Mouse (Mus musculus): ENCODE measurements around the gene Dpp6. TPM values are rescaled to one million over a fixed set of nuclear protein-coding genes. Genes with fewer than 3 reads are reported as not detected.

Gene Dpp6
- polyA plus RNA-seq, 1 experiment, result 0.64 TPM

DNA sequence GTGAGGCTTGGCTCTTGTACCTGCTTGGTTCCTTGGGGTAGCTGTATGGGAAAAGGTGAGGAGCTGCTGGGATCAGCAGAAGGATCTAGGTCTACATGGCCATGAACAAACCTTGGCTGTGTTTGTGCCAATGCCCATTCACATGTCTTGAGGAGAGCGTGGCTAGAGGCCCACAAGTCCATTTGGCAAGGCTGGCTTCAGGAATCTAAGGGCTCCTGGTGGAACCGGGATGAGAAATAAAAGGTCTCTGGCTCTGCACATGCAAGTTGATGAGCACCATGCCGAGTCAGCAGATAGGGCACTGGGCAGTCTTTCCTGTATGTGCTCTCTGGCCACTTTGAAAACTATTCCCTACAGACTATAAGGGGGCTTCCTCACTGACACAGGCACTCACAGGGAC, 441.6 kb downstream of the Dpp6 start:
- DNase-seq (ENCODE audit: low read depth, low spot score), result no peak
- WGBS, result 74% methylated on average over 3 of the region's 3 CpGs

DNA sequence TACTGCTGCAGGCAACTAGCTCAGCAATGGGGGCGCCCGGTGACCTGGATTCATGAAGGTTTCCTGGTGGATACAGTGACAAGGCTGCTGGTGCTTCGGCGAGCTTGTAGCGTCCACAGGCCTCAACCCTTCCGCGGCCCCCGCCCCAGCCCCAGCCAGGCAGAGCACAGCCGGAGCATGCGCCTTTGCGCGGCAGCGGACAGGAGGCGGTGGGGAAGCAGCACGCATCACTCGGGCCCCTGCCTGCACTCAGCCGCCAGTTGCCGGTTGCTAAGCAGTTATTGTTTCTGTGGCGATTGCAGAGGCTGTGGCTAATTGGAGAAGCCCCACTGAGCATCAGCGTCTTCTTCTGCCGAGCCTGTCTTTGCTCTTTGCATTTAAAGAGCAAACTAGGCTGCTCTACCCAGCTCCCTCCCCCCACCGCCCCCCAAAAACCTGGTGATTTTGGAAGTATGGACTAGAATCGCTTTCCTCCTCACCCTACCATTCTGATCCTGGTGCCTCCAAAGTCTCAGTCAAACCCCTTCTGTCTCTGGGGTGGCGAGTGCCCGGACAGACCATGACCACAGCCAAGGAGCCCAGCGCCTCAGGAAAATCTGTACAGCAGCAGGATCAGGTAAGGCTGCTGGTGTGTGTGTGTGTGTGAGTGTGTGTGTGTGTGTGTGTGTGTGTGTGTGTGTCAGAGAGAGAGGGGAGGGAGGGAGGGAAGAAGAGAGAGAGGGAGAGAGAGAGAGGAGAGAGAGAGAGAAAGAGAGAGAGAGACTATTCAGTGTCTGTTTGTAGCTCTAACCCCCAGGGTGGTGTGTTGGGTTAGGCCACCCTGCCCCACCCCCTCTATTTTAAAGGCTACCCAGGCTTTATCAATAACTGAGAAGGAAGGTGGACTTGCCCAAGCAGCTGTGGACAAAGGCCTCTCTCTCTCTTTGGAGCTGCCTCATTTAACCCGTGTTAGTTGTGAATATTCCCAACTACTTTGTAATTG, 445.0 kb downstream of the Dpp6 start:
- WGBS, result 14% methylated on average over 27 of the region's 27 CpGs
- DNase-seq (ENCODE audit: low read depth, low spot score), result no peak

DNA sequence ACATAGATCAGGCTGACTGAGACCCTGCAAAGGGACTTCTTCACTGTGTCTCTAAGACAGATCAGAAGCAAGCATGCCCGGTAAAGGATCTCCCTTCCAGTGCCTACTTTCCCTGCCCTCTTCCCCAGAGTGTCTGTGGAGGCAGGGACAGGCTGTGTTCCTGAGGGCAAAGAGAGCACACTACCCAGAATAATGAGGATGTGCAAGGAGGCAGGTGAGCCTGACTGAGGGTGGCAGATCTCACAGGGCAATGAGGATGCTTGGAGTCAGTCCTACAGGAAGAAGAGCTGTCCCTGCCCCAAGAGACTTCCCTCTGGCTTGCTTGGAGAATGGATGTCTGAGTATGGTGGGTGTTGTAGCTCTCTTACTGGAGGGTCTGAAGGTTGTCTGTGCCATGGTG, 445.7 kb downstream of the Dpp6 start:
- DNase-seq (ENCODE audit: low read depth, low spot score), result no peak
- WGBS, result 67% methylated on average over 1 of the region's 1 CpGs

DNA sequence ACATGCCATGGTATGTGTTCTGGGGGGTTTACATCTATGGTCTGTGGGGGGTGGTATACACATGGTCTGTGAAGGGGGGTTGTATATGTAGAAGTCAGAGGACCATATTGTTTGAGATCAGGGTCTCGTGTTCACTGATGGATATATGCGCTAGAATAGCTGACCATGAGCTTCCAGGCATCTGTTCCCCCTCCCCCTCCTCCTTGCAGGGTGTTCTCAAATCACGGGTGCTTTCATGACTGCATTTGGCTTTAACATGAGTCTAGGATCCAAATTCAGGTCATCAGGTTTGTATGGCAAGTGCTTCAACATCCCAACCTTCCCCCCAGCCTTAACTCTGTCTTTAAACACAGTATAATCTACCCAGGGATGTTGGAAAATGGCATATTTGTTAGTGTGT, 448.3 kb downstream of the Dpp6 start:
- no peak for DNase-seq (ENCODE audit: low read depth, low spot score)
- WGBS, result 72% methylated on average over 3 of the region's 3 CpGs

DNA sequence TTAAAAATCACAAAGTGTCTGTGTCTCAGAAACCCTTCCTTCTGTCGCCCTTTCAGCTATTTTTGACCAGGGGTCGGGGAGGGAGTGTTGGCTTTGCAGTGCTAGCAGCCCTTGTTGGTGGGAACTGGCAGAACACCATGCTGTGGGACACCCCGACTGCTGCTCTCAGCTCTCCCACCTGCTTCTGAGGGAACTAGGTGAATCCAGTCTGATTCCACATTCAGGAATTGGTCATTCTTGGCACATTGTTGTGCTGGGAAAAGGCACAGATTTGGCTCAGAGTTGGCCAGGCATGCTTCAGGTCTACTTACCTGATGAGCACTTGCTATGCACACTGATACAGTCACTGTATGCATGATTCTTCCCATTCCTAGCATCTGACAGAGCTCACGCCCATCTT, 454.3 kb downstream of the Dpp6 start:
- WGBS, result 59% methylated on average over 4 of the region's 4 CpGs
- DNase-seq (ENCODE audit: low read depth, low spot score), result no peak

DNA sequence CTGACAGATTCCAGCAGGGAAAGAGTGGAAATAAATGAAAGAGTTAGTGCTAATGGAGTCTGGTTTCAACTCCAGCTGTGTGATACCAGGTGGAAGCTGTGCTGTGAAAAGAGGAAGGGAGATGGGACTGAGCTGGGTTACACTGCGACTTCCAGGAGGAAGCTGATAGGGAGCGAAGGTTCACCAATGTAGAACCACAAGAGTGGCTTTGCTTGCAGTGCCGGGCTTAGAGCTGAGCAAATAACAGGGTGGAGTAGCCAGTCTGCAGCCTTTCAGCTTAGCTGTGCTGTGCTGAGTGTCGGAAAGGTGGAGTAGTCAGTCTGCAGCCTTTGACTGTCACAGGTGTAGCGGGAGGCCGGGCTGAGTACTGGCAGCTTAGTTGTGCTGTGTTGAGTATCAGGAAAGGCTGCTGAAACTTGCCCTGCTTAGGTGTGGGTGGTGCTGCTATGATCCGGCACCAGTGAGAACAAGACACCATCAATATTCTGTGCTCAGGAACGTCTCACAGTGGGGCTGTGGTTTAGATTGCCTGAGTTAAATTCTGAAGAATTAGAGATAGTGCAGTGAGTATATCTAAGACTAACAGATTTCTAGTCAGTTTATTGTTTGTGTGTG, 457.9 kb downstream of the Dpp6 start:
- DNase-seq (ENCODE audit: low read depth, low spot score), result no peak
- WGBS, result 30% methylated on average over 8 of the region's 8 CpGs

DNA sequence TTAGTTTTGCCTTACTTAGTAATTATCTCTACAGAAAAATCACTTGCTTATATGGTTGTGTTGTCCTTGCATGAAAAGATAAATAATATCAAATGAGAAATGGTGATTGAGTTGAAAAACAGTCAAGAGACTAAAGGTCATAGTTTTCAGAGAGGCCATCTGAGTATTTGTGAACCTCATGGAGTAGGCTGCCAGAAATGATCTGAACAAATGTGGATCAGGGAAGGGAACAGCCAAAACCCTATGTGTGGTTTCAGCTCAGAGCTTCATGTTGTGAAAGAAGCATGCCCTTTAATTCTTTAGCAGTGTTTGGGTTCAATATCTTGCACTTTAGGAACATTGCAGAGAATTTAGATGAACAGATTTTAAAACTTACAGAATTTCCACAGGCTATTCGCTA, 458.9 kb downstream of the Dpp6 start:
- 42% methylated on average over 1 of the region's 1 CpGs for WGBS
- DNase-seq (ENCODE audit: low read depth, low spot score), result no peak

DNA sequence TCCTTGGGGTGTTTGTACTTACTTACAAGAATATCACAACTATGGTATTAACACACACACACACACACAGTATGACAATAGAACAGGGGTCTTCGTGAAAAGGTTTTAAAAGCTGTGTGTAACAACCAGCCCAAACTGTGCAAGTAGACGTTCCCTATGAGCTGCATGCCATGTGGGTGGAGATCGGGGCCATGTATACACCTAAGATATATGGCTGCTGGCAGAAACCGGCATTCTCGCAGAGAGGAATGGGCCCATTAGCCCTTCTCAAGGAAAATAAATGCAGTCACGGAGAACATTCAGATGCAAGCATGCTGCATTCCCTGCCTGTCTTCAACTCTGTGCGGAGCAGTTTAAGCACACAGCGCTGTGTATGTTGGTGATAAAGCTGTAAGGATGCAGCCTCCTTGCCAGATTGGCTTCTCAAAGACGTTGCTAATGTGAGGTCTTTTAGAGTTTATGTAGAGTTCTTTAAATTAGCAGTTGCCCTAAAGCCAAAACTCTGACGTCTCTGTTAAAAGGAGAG, 461.2 kb downstream of the Dpp6 start:
- DNase-seq (ENCODE audit: low read depth, low spot score), result no peak
- WGBS, result 54% methylated on average over 10 of the region's 10 CpGs

DNA sequence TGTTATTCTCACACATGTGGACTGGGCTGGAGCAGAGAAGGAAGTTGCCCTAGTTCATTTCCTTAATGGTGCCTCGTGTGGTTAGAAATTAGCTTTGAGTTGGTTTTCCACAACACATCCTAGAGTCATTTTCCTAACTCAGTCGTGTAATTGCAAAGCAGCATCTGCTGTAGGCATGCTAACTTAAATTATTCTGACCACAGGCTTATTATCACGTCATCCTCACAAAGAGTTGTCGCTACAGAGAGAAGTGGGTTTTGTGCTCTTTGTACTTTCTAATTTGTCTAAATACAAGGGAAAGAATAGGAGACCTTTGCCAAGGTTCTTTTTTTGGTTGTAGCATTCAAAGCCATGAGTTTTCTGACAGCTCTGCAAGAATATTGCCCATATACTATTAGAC, 469.9 kb downstream of the Dpp6 start:
- no peak for DNase-seq (ENCODE audit: low read depth, low spot score)
- WGBS, result 57% methylated on average over 4 of the region's 4 CpGs

DNA sequence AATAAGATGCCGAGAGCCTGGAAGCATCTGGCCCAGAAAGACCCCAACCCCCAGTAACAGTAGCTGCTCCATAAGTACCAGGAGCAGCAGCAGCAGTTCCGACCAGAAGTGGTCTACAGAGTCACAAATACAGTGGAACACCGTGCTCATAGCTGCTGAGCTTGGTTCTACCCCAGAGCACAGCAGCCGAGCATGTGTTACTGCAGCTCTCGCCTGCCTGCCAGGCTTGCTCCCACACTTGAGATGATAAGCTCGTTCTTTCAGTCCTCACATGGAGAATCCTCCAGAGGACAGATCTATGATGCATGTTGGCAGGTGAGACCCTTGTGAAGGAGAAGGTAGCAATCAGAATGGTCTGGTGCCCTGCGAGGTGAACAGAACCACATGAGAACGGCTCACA, 474.4 kb downstream of the Dpp6 start:
- DNase-seq (ENCODE audit: low read depth, low spot score), result no peak
- WGBS, result 77% methylated on average over 8 of the region's 8 CpGs

DNA sequence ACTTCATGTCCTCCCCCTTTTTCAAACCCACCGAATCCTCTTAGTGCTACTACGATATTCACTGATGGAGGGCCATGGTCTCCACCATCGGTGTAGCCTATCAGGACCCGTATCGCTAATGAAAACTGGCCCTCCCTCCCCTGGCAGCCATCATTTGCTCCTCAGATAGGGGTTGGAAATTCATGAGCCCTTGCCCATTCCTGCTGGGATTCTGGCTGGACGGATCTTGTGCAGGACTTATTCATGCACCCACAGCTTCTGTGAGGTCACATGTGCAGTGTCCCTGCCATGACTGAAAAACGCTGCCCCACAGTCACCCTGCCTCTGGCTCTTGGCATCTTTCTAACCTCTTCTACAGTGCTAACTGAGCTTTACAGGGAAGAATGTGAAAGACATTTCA, 475.2 kb downstream of the Dpp6 start:
- 92% methylated on average over 7 of the region's 7 CpGs for WGBS

DNA sequence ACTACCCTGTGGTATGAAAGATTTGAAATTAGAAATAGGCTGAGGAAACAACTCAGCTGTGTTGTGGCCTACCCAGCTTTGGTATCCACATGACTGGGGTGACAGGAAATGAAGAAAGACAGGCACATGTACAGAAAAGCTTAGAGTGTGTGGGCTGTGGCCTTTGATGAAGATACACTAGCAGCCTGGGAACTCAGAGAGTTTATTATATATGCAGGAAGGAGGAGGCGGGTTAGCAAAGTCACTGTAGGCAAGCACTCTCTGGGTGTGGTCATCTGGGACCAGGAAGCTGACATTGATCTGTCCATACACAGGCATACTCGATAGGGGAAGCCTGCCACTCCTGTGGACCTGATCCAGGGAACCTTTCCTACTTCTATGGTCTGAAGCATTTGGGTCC, 487.1 kb downstream of the Dpp6 start:
- WGBS, result 27% methylated on average over 2 of the region's 2 CpGs
- DNase-seq (ENCODE audit: low read depth, low spot score), result no peak

More for the DNA sequence above, 475.2 kb downstream of the Dpp6 start:
- no peak for DNase-seq (ENCODE audit: low read depth, low spot score)

DNA sequence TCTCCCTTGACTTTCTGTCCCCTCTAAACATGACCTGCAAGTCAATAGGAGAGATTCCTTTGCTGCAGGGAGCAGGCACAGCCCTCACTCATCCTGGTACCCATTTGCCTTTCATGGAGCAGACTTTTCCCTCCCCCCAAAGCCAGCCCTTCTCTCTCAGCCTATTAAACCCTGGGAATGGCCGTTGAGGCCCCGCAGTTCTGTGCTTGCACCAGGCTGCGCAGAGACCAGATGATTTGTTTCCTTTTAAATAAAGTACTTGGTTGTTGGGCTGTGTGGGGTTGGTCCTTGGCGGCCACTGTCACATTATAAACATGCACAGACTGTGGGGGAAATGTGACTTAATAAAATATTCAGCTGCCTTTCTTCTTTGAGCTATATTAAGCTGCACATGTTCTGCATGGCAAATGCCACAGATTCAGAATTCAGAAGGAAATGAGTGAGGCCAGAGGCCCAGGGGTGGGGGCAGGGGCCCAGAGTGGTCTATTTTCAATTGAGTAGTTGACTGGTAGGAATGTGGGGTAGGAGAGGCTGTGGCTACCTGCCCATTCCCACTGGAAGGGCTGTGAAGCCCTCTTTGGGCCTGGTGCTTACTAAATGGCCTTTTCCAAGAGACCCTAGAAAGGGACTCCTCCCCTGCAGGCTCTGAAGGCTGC, 489.6 kb downstream of the Dpp6 start:
- no peak for DNase-seq (ENCODE audit: low read depth, low spot score)
- WGBS, result 44% methylated on average over 4 of the region's 4 CpGs

DNA sequence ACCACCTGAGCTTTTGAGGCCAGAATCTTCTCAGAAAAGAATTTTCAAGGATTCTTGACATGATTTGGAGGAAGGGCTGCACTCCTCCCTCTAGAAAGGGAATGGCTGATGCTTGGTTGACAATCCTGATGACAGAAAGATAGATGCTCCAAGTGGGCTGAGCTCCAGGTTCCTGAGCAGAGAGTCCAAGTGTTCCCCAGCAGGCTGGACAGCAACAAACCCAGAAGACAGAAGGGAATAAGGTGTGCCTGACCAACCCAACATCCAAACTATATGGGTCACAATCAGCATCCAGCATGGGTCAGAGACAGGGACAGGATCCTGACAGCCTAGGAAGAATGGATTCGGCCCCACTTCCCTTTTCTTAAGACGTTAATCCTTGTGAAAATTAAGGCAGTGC, 493.2 kb downstream of the Dpp6 start:
- no peak for DNase-seq (ENCODE audit: low read depth, low spot score)
- WGBS, result 79% methylated on average over 2 of the region's 2 CpGs

DNA sequence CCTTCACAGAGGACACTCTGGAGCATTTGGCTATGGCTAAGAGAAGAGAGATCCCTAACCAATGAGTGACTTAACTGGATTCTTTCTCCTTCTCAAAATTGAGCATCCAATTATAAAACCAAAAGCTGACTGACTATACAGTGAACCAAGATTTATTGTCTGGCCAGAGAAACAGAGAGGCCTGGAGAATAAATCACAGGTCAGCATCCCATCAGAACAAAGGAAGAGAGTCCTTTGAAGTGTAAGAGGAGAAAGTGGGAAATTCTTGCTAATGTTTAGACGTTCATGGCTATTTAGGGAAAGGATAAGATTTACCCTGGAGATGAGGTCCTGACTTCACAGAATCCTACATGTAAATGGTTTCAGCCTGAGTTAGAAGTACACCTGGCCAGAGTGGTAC, 499.7 kb downstream of the Dpp6 start:
- no peak for DNase-seq (ENCODE audit: low read depth, low spot score)
- 8% methylated on average over 1 of the region's 1 CpGs for WGBS

DNA sequence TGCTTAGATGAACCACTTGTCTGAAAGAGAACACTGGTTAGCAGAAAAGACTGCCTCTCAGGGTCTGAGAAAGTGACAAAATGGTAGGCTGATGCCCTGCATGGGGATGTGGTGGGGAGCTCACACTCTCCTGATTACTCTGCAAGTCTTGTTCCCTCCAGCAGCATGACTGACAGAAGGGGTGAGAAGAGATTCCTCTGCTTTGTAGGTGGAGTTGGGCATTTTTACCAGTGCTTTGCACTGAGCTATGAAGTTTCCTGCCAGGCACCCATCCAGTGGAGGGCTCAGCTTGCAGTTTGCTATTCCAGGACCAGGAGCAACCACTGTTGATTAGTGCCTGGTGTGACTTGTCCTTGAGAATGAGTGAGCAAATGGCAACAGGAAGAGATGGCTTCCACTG, 500.3 kb downstream of the Dpp6 start:
- no peak for DNase-seq (ENCODE audit: low read depth, low spot score)

DNA sequence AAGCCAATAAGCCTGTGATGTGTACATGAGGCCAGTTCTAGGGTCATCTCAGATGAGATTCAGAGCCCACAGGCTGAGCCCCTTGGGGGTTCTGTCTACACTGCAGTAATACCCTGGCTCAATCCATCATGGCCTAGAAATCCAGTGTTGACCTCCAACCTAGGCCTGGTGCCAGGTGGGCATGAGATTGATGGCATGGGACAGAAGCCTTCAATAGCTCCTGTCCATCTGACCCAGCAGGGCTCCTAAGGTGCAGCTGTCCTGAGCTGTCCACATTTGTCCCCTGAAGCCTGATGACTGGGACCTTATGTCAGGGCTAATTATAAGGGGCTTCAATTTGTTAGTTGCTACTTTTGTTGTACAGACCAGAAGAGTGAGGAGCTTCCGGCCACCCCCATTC, 500.8 kb downstream of the Dpp6 start:
- no peak for DNase-seq (ENCODE audit: low read depth, low spot score)
- WGBS, result 87% methylated on average over 1 of the region's 1 CpGs

DNA sequence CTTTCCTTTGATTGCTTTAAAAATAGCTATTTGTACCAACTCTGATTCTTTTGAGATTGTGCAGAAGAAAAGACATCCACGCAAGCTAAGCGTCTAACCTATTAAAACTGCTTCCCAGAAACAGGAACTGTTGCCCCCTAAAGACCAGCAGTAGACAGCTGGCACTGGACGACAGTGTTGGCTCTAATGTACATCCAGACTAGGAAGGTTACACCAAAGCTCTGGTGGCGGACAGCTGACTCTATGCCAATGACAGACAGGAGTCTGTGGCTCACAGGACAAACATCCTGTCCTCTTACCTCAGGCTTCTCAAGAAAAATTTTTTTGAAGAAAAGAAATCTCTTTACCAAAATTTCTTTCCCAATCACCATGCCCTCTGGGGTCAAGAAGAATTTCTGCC, 502.7 kb downstream of the Dpp6 start:
- DNase-seq (ENCODE audit: low read depth, low spot score), result no peak
- WGBS, result 65% methylated on average over 4 of the region's 4 CpGs

DNA sequence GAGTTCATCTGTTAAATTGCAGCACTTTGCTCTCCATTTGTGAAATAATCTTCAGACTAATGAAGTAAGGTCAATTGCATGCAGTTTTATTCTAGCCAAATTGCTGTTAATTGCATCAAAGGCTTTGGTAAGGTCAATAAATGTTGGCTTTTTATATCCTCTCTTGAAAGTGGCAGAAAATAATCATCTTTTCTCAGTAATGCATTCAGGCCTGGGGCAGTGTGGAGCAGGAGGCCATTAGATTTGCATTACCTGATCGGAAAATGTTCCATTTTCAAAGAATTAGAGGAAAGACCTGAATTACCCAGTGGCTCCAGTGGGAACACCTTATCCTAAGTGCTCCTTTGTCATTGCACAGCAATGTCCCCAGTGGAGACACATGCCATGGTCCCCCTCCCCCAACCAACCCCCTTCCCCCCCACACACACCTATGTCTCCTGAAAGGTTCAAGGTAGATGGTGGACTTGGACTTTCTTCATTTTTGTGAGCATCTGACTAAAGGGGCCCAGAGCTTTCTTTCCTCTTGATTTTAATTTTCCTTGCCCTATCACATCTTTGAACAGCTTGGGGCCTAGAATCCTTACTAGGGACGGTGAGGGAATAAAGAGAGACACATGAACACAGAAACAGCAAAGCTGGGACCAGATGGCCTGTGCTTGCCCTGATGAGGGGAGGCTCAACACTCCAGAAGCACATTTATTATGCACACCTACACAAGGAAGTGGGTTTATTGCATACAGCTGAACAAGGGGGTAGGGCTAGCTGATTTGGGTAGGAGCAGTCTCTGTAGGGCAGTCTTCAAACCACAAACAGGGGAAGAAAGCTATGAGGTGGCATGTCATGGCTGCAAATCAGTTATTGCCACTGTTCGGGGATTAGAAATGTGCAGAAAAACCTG, 506.1 kb downstream of the Dpp6 start:
- WGBS, result 63% methylated on average over 3 of the region's 3 CpGs
- DNase-seq (ENCODE audit: low read depth, low spot score), result no peak

All from large intestine, adult 2 months (tissue).